Mouse (Mus musculus) limb, embryonic 14.5 days (tissue): ENCODE results near the gene Bhlhe23. TPM values are rescaled to one million over a fixed set of nuclear protein-coding genes. Genes with fewer than 3 reads are reported as not detected.

Source experiments
- ATAC-seq: fragments of 200-750 bp; cut with Nextera tagmentation; 2 replicates; pipeline ENCODE4 v1.8.0; 2017; ENCODE audit warnings: low read depth, moderate number of reproducible peaks, moderate TSS enrichment; ENCODE audit not compliant: low FRiP score
- DNase-seq: peaks from one replicate; pipeline ENCODE4 v3.0.0-alpha.2; 2015; ENCODE audit warnings: low spot score
- H3K27ac ChIP-seq: fragments of 300-500 bp; sonication (generic); replicated peaks from 2 replicates; pipeline ENCODE4 v1.5.1; 2014; ENCODE audit warnings: low read depth, mild to moderate bottlenecking, low read length, moderate library complexity, mixed read lengths
- H3K27me3 ChIP-seq: fragments of 300-500 bp; sonication (generic); 2 replicates; pipeline ENCODE4 v1.6.1; 2014; ENCODE audit warnings: low read length, mixed read lengths; ENCODE audit not compliant: control insufficient read depth, insufficient read depth
- H3K36me3 ChIP-seq: fragments of 300-500 bp; sonication (generic); 2 replicates; pipeline ENCODE4 v1.6.1; 2014; ENCODE audit warnings: mild to moderate bottlenecking, low read length, moderate library complexity, mixed read lengths; ENCODE audit not compliant: control insufficient read depth, insufficient read depth
- H3K4me1 ChIP-seq: fragments of 300-500 bp; sonication (generic); 2 replicates; pipeline ENCODE4 v1.6.1; 2014; ENCODE audit warnings: antibody characterized with exemption, low read length, mixed read lengths; ENCODE audit not compliant: control insufficient read depth, insufficient read depth
- H3K4me2 ChIP-seq: fragments of 300-500 bp; sonication (generic); replicated peaks from 2 replicates; pipeline ENCODE4 v1.6.1; 2014; ENCODE audit warnings: low read depth, mild to moderate bottlenecking, low read length, moderate library complexity; ENCODE audit not compliant: severe bottlenecking
- H3K4me3 ChIP-seq: fragments of 300-500 bp; sonication (generic); replicated peaks from 2 replicates; pipeline ENCODE4 v1.5.1; 2014; ENCODE audit warnings: low read length
- H3K9ac ChIP-seq: fragments of 300-500 bp; sonication (generic); 2 replicates; pipeline ENCODE4 v1.6.1; 2014; ENCODE audit warnings: mild to moderate bottlenecking, low read depth, low read length, moderate library complexity; ENCODE audit not compliant: severe bottlenecking
- H3K9me3 ChIP-seq: fragments of 300-500 bp; sonication (generic); 2 replicates; pipeline ENCODE4 v1.6.1; 2016; ENCODE audit warnings: low read length; ENCODE audit not compliant: control insufficient read depth
- POLR2A ChIP-seq: fragments of 200-500 bp; IDR thresholded peaks from 2 replicates; pipeline ENCODE4 v1.8.0; 2012; ENCODE audit warnings: inconsistent platforms, mild to moderate bottlenecking, moderate library complexity, borderline replicate concordance; ENCODE audit not compliant: insufficient read depth, insufficient read length; ENCODE audit errors: extremely low read depth
- WGBS: fragments of 180-500 bp; shearing (Covaris S2); extraction: QIAGEN DNeasy Blood & Tissue Kit; methylation state at CpG from one replicate; pipeline ENCODE4 v1.1.7; 2014; 5-methylcytosine and 5-hydroxymethylcytosine counted together
- polyA plus RNA-seq, 2 experiments: library from polyadenylated mRNA; depleted of rRNA in 1 of 2; stranded (reverse) in 1 of 2; unstranded in 1 of 2; fragments of >200 nt; fragmentation: Nextera tagmentation in 1 of 2; extraction: Ambion mirVana in 1 of 2; gene quantifications; 2 replicates each; pipeline versions ENCODE4 v1.2.1 to v1.2.3; 2012 to 2014

Gene Bhlhe23
- polyA plus RNA-seq, 2 experiments, result not detected

GRCm38 (mm10) chr2:180775641-180776040 is 1.1 kb downstream of the Bhlhe23 start:
- H3K9ac ChIP-seq, result no peak overlapping the region
- H3K27me3 ChIP-seq, result peaks cover 64% of the 10 kb centered on the region
- no peak for TF ChIP-seq POLR2A
- H3K27ac ChIP-seq, result no peak overlapping the region
- H3K36me3 ChIP-seq, result no peaks in the 10 kb centered on the region
- H3K4me1 ChIP-seq, result no peaks in the 10 kb centered on the region
- 4% methylated on average over 15 of the region's 15 CpGs for WGBS
- ATAC-seq (no peak), DNase-seq (no peak)
- H3K9me3 ChIP-seq, result no peaks in the 10 kb centered on the region
- no peak overlapping the region for H3K4me3 ChIP-seq
- H3K4me2 ChIP-seq, result no peak overlapping the region

DNA sequence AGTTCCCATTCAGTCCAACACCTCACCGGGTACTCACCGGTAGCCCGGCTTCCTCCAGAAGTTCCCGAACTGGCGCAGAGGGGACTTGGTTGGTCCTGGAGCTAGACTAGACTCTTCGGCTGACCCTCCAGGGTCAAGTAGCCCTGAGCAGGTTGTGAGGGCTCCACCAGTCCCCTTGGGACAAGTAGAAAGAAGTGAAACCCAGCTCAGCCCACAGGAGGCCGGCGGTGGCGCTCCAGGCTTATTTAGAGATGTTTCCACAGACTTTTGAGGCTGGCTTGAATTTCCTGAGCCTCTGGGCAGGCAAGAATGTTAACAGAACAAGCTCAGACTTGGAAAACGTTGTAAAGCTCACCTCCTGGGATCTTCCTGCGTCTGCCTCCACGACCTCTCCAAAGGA is 1.5 kb downstream of the Bhlhe23 start:
- H3K4me3 ChIP-seq, result no peak overlapping the region
- 5% methylated on average over 12 of the region's 12 CpGs for WGBS
- no peak overlapping the region for H3K27ac ChIP-seq
- H3K4me1 ChIP-seq, result no peaks in the 10 kb centered on the region
- DNase-seq (no peak), ATAC-seq (no peak)
- no peak overlapping the region for H3K9ac ChIP-seq
- no peak overlapping the region for H3K4me2 ChIP-seq
- H3K36me3 ChIP-seq, result no peaks in the 10 kb centered on the region
- no peaks in the 10 kb centered on the region for H3K9me3 ChIP-seq
- TF ChIP-seq POLR2A, result no peak
- H3K27me3 ChIP-seq, result peaks cover 64% of the 10 kb centered on the region

DNA sequence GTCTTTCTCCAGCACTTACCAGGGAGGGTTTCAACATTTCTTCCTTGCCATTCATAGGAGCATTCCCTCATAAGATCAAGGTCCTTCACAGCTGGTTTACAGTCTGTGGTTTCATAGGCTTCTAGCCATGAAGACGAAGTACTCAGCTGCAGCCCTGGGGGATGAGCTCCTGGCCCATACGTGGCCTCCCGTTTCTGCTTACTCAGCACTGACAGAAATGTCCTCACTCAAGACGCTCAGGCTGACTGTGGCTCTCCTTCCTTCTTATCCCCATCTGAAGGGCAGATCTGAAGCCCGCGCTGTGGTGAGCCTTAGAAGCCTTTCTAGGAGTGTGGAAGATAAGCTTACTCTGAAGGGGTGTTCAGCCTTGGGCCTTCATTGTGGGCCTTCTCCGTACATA is 11.0 kb downstream of the Bhlhe23 start:
- Histone ChIP-seq H3K9me3 (no peaks in the 10 kb centered on the region), H3K27ac (no peak overlapping the region), H3K4me3 (no peak overlapping the region), H3K36me3 (no peaks in the 10 kb centered on the region), H3K4me2 (no peak overlapping the region), H3K4me1 (no peaks in the 10 kb centered on the region), H3K9ac (no peak overlapping the region), H3K27me3 (no peaks in the 10 kb centered on the region)
- WGBS, result 78% methylated on average over 7 of the region's 7 CpGs
- TF ChIP-seq POLR2A, result no peak
- no peak for DNase-seq
- ATAC-seq, result no peak

- no peak for DNase-seq
- no peaks in the 10 kb centered on the region for H3K36me3 ChIP-seq
- WGBS, result 52% methylated on average over 11 of the region's 11 CpGs
- no peak for ATAC-seq
- TF ChIP-seq POLR2A, result no peak
- H3K9me3 ChIP-seq, result no peaks in the 10 kb centered on the region
- H3K27me3 ChIP-seq, result no peaks in the 10 kb centered on the region
- no peaks in the 10 kb centered on the region for H3K4me1 ChIP-seq
- no peak overlapping the region for H3K4me3 ChIP-seq
- no peak overlapping the region for H3K9ac ChIP-seq
- H3K4me2 ChIP-seq, result no peak overlapping the region
- H3K27ac ChIP-seq, result no peak overlapping the region
These were observed 11.7 kb downstream of the Bhlhe23 start for GRCm38 (mm10) chr2:180764986-180765385.

DNA sequence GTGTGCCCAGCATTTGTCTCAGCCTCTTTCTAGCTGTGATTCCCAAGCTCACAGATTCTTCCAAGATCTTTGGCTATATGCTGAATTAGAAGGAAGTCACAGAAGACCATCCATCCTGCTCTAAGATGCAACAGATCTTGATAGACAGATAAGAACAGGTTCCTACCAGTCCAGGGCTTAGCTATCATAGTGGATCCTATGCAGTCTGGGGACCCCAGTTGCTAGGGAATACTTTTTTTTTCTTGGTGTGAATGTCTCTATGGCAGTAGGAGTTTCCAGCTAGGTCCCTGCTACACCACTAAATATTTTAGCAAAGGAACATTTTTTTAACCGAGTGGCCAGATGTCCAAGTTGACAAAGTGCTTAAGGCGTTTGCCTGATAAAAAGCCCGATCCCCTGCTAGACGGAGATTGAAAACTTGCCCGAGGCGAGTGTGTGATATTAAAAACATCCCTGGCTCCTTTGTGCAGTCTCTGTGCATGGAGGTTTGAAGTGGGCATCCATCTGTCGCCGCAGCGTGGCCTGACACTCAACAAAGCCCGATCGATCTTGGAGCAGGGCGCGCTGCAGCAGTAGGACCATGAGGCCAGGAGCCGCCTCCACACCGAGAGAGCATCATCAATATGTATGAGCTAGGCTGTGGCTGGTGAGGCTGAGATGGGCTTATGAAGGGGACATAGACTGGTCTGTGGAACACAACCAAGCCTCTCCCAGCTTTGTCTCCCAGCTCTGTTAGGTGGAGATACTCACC is 18.0 kb downstream of the Bhlhe23 start:
- H3K27ac ChIP-seq, result no peak overlapping the region
- no peak overlapping the region for H3K4me3 ChIP-seq
- no peaks in the 10 kb centered on the region for H3K36me3 ChIP-seq
- no peaks in the 10 kb centered on the region for H3K4me1 ChIP-seq
- TF ChIP-seq POLR2A, result no peak
- H3K9ac ChIP-seq, result no peak overlapping the region
- no peaks in the 10 kb centered on the region for H3K9me3 ChIP-seq
- H3K4me2 ChIP-seq, result no peak overlapping the region
- H3K27me3 ChIP-seq, result no peaks in the 10 kb centered on the region
- no peak for DNase-seq
- WGBS, result 53% methylated on average over 15 of the region's 15 CpGs
- no peak for ATAC-seq
